Mouse (Mus musculus) neural tube, embryonic 10.5 days (tissue): ENCODE measurements around the gene Sco2.

Experiments
- DNase-seq: peaks from one replicate; pipeline ENCODE4 v3.0.0-alpha.2; 2017; ENCODE audit warnings: low spot score; ENCODE audit errors: extremely low spot score

The Sco2 gene

DNA sequence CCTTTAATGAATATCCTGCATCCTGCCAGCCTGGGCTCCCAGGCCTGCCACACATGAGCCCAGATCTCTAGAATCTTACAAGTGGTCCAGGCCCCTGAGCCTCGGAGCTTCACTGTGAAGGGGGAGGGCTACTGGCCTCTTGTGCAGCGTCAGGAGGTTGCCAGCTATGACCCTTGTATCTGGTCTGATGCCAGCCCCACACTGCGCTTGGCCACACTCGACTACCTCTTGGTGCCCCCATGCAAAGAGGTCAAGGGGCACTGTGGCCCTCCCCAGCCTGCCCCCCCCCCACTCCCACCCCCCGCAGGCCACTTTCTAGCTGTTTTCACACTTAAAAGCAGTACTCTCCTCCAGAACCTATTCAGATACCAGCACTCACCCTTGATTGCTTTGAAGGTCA lies 47.2 kb downstream of the Sco2 start:
- no peak for DNase-seq

DNA sequence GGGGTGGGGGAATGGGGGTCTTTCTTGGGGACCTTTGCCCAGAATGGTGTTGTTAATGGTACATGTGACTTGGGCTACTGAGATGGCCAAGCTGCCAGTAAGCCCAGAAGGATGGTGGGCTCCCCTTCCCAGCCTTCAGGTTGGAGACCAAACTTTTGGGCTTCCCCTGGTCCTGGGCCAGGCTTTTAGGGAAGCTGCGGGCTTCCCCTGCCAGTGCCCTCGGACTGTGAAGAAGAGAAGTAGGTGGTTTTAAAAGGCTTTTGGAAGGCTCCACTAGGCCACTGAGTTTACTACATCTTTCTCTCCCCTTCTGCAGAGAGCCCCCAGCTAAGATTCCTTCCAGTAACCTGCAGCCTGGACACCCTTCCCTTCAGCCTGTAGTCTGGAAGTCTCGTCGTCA lies 50.0 kb downstream of the Sco2 start:
- DNase-seq: no peak

DNA sequence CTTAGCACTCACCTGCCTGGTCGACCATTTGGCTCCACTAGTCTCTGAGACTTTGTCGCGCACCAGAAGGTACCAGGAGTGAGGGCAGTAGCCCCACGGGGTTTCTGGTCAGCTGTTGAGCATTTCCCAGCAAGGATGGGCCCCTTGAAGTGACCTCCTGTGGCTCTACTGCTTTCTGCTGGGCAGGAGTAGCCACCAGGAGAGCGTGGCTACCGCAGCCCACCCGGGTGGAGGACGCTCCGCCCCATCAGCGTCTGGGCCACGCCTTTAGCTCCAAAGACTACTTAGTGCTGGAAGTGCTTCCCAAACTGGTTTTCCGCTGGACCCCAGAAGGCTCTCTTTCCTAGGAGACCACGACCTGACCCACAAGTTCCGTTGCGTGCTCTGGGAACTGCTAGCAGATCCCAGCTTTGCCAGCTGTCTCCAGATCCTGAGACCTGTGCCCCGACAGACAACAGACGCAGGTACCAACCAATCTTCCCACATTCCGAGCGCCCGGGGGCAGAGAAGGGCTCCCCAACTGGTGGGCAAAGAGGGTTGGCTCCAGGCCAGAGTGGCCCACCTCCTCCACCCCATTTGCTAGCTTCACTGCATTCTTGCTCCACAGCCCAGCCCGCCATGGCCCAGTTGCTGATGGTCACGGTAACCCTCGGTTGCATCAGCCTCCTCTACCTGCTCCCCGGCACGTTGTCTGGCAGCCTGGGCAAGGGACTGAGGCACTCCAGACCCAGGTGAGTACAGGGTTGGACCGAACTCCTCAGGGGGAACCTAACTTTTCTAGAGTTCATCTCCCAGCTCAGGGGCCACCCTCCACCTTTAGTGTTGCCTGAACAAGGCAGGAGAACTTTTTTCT lies 50.8 kb downstream of the Sco2 start, which contains the start of gene Adm2:
Adm2 (plus strand) TSS at position 51 of the 853 bp plus-strand sequence.
- DNase-seq: no peak
